Mouse (Mus musculus): ENCODE measurements around the gene Surf1. TPM values are rescaled to one million over a fixed set of nuclear protein-coding genes. Genes with fewer than 3 reads are reported as not detected.

The Surf1 gene
- polyA plus RNA-seq, 1 experiment from 2014 or later, result 64.1 TPM

DNA sequence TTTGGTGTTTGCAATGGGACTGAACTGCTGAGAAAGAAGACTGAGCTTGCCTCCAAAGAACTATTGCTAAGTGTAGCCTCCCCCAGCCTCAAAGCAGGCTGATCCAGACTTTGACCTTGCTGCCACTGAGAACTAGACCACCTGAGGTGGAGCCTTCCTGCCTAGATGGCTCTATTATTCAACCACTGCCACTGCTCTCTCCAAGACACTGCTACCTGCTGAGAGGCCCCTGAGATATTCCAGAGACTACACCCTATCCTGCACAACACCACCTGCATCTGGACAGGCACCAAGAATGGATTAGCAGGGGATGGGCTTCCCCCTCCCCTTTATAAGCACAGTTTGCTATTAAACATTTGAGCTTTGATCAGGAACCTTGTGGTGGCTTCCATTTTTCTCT is 37.8 kb downstream of the Surf1 start:
- H3K9ac ChIP-seq (ENCODE audit: low read depth, low read length), result no peak overlapping the region
- no peak overlapping the region for H3K4me2 ChIP-seq (ENCODE audit: low read length)
- ATAC-seq (replicated peaks; ENCODE audit: low FRiP score, low read depth), result no peak
- no peaks in the 10 kb centered on the region for H3K36me3 ChIP-seq (ENCODE audit: insufficient read depth, low read length)
- no peaks in the 10 kb centered on the region for H3K4me1 ChIP-seq (replicated peaks; ENCODE audit: insufficient read depth, low read length)
- no peaks in the 10 kb centered on the region for H3K9me3 ChIP-seq (replicated peaks; ENCODE audit: low read length)
- H3K27ac ChIP-seq, result no peak overlapping the region
- H3K27me3 ChIP-seq (ENCODE audit: insufficient read depth, low read length), result no peaks in the 10 kb centered on the region
- no peak overlapping the region for H3K4me3 ChIP-seq (replicated peaks; ENCODE audit: low read depth, low read length)
- DNase-seq (ENCODE audit: low spot score), result no peak
- no peak for TF ChIP-seq CTCF (IDR thresholded peaks at IDR 0.05; ENCODE audit: low read depth)

- ATAC-seq (replicated peaks; ENCODE audit: low FRiP score, low read depth) (no peak), DNase-seq (ENCODE audit: low spot score) (no peak)
- no peaks in the 10 kb centered on the region for H3K4me1 ChIP-seq (replicated peaks; ENCODE audit: insufficient read depth, low read length)
- no peak overlapping the region for H3K4me3 ChIP-seq (replicated peaks; ENCODE audit: low read depth, low read length)
- 61% methylated on average over 6 of the region's 6 CpGs for WGBS
- H3K9ac ChIP-seq (ENCODE audit: low read depth, low read length), result no peak overlapping the region
- no peaks in the 10 kb centered on the region for H3K36me3 ChIP-seq (ENCODE audit: insufficient read depth, low read length)
- no peaks in the 10 kb centered on the region for H3K9me3 ChIP-seq (replicated peaks; ENCODE audit: low read length)
- no peak for TF ChIP-seq CTCF (IDR thresholded peaks at IDR 0.05; ENCODE audit: low read depth)
- H3K4me2 ChIP-seq (ENCODE audit: low read length), result no peak overlapping the region
- no peaks in the 10 kb centered on the region for H3K27me3 ChIP-seq (ENCODE audit: insufficient read depth, low read length)
- no peak overlapping the region for H3K27ac ChIP-seq
These were observed 45.7 kb downstream of the Surf1 start for GRCm38 (mm10) chr2:26870666-26871065.

DNA sequence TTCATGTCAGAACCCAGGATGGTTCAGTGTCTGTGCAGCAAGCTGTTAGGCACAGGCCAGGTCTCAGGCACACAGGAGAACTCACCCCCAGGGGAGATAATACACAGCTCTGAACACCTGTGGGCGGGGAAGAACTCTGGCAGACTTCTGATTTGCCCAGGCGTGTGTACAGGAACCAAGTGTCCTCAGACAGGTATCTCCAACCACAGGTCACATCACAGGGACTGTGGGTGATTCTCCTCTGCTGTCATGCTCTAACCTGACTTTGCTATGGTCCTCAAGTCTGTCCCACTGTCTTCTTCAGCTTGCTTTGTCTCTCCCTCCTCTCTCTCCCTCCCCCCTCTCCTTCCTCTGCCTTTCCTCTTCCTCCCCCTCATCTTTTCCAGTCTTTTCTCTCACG is 51.5 kb downstream of the Surf1 start, which contains the start of gene Abo:
Gene Abo, minus strand, starts transcription at position 101 of the 400 bp plus-strand sequence.
- WGBS, result 64% methylated on average over 3 of the region's 3 CpGs

More for the DNA sequence above, 51.5 kb downstream of the Surf1 start, which contains the start of gene Abo:
- ATAC-seq (replicated peaks; ENCODE audit: low FRiP score, low read depth) (no peak), DNase-seq (ENCODE audit: low spot score) (no peak)
- H3K4me2 ChIP-seq (ENCODE audit: low read length), result no peak within 1 kb of the TSS
- H3K36me3 ChIP-seq (ENCODE audit: insufficient read depth, low read length), result no peaks in the 10 kb centered on the region
- no peak within 1 kb of the TSS for H3K9ac ChIP-seq (ENCODE audit: low read depth, low read length)
- TF ChIP-seq CTCF (IDR thresholded peaks at IDR 0.05; ENCODE audit: low read depth), result no peak
- no peak within 1 kb of the TSS for H3K27ac ChIP-seq
- H3K4me1 ChIP-seq (replicated peaks; ENCODE audit: insufficient read depth, low read length), result no peaks in the 10 kb centered on the region
- no peaks in the 10 kb centered on the region for H3K27me3 ChIP-seq (ENCODE audit: insufficient read depth, low read length)
- H3K4me3 ChIP-seq (replicated peaks; ENCODE audit: low read depth, low read length), result no peak within 1 kb of the TSS
- no peaks in the 10 kb centered on the region for H3K9me3 ChIP-seq (replicated peaks; ENCODE audit: low read length)

Other genes with a start within 250 kb of the Surf1 start
- gene Lcn4, start 245.2 kb downstream of the Surf1 start, polyA plus RNA-seq (2015; fragmentation: Nextera tagmentation; extraction: Ambion mirVana), result not detected in 2 replicates
- not detected in 2 replicates for gene Abo, start 51.6 kb downstream of the Surf1 start, polyA plus RNA-seq (2015; fragmentation: Nextera tagmentation; extraction: Ambion mirVana)
- gene Surf6, start 13.7 kb downstream of the Surf1 start, polyA plus RNA-seq (2015; fragmentation: Nextera tagmentation; extraction: Ambion mirVana), result 19.6 and 21.2 TPM in 2 replicates
- 38.6 and 42.2 TPM in 2 replicates for gene Med22, start 5.9 kb downstream of the Surf1 start, polyA plus RNA-seq (2015; fragmentation: Nextera tagmentation; extraction: Ambion mirVana)
- 668 and 686 TPM in 2 replicates for gene Rpl7a, start 5.8 kb downstream of the Surf1 start, polyA plus RNA-seq (2015; fragmentation: Nextera tagmentation; extraction: Ambion mirVana)
- 37.2 and 39.4 TPM in 2 replicates for gene Surf2, start 163 bp downstream of the Surf1 start, polyA plus RNA-seq (2015; fragmentation: Nextera tagmentation; extraction: Ambion mirVana)
- 186 and 216 TPM in 2 replicates for gene Surf4, start 17.4 kb upstream of the Surf1 start, polyA plus RNA-seq (2015; fragmentation: Nextera tagmentation; extraction: Ambion mirVana)
- 0.07 and 0.27 TPM in 2 replicates for gene Stkld1, start 17.5 kb upstream of the Surf1 start, polyA plus RNA-seq (2015; fragmentation: Nextera tagmentation; extraction: Ambion mirVana)
- gene Rexo4, start 47.9 kb upstream of the Surf1 start, polyA plus RNA-seq (2015; fragmentation: Nextera tagmentation; extraction: Ambion mirVana), result 34.3 TPM in 2 replicates
- gene Adamts13, start 56.9 kb upstream of the Surf1 start, polyA plus RNA-seq (2015; fragmentation: Nextera tagmentation; extraction: Ambion mirVana), result 0.04 and 0.13 TPM in 2 replicates
- 41.5 and 47.2 TPM in 2 replicates for gene Cacfd1, start 93.4 kb upstream of the Surf1 start, polyA plus RNA-seq (2015; fragmentation: Nextera tagmentation; extraction: Ambion mirVana)
- 0.49 and 0.51 TPM in 2 replicates for gene Slc2a6, start 111.5 kb upstream of the Surf1 start, polyA plus RNA-seq (2015; fragmentation: Nextera tagmentation; extraction: Ambion mirVana)
- gene Mymk, start 155.6 kb upstream of the Surf1 start, polyA plus RNA-seq (2015; fragmentation: Nextera tagmentation; extraction: Ambion mirVana), result 0.11 TPM in 1 of 2 replicates, not detected in the other
- 0.80 and 0.83 TPM in 2 replicates for gene Adamtsl2, start 162.8 kb upstream of the Surf1 start, polyA plus RNA-seq (2015; fragmentation: Nextera tagmentation; extraction: Ambion mirVana)
- gene Fam163b, start 226.0 kb upstream of the Surf1 start, polyA plus RNA-seq (2015; fragmentation: Nextera tagmentation; extraction: Ambion mirVana), result not detected in 2 replicates
- 0.05 and 0.38 TPM in 2 replicates for gene Dbh, start 248.7 kb upstream of the Surf1 start, polyA plus RNA-seq (2015; fragmentation: Nextera tagmentation; extraction: Ambion mirVana)